Mouse (Mus musculus) C2C12 (cell line): Measurements from ENCODE around the gene Thada.

Experiments
- CEBPB ChIP-seq: IDR thresholded peaks from one replicate; pipeline ENCODE4 v1.6.1; 2011; ENCODE audit warnings: low read depth, mild to moderate bottlenecking, control low read depth, moderate library complexity
- CTCF ChIP-seq: IDR thresholded peaks from one replicate; pipeline ENCODE4 v1.5.1; 2011; ENCODE audit not compliant: control insufficient read depth, insufficient read depth, insufficient read length
- MAX ChIP-seq: IDR thresholded peaks from one replicate; pipeline ENCODE4 v1.6.1; 2011; ENCODE audit warnings: mild to moderate bottlenecking, control low read depth
- MYOD1 ChIP-seq: IDR thresholded peaks from one replicate; pipeline ENCODE4 v1.6.1; 2011; ENCODE audit warnings: low read depth; ENCODE audit not compliant: control insufficient read depth, insufficient read length
- MYOG ChIP-seq: IDR thresholded peaks from one replicate; pipeline ENCODE4 v1.6.1; 2011; ENCODE audit not compliant: control insufficient read depth, insufficient read length; ENCODE audit errors: extremely low read depth
- USF1 ChIP-seq: IDR thresholded peaks from one replicate; pipeline ENCODE4 v1.6.1; 2011; ENCODE audit warnings: low read depth, mild to moderate bottlenecking, control low read depth, moderate library complexity

GRCm38 (mm10) chr17:84140822-84141507 lies 325.0 kb downstream of the Thada start:
- TF ChIP-seq CTCF (no peak), MAX (no peak), MYOG (no peak), USF1 (no peak), CEBPB (no peak), MYOD1 (no peak)
